Mouse (Mus musculus) hindbrain, postnatal 0 days (tissue): Measurements from ENCODE around the gene Cblb. TPM values are rescaled to one million over a fixed set of nuclear protein-coding genes. Genes with fewer than 3 reads are reported as not detected.

ENCODE experiments used
- ATAC-seq: fragments of 200-750 bp; cut with Nextera tagmentation; 2 replicates; pipeline ENCODE4 v1.8.0; 2017; ENCODE audit warnings: mild to moderate bottlenecking, moderate TSS enrichment, moderate library complexity
- DNase-seq: peaks from one replicate; pipeline ENCODE4 v3.0.0-alpha.2; 2015; ENCODE audit warnings: low spot score
- H3K27ac ChIP-seq: fragments of 300-500 bp; sonication (generic); 2 replicates; pipeline ENCODE4 v1.5.1; 2014; ENCODE audit warnings: mild to moderate bottlenecking
- H3K27me3 ChIP-seq: fragments of 300-500 bp; sonication (generic); 2 replicates; pipeline ENCODE4 v1.6.1; 2014; ENCODE audit warnings: low read length, mixed read lengths; ENCODE audit not compliant: insufficient read depth
- H3K36me3 ChIP-seq: fragments of 300-500 bp; sonication (generic); 2 replicates; pipeline ENCODE4 v1.6.1; 2014; ENCODE audit warnings: low read length, mixed read lengths; ENCODE audit not compliant: insufficient read depth
- H3K4me1 ChIP-seq: fragments of 300-500 bp; sonication (generic); 2 replicates; pipeline ENCODE4 v1.6.1; 2014; ENCODE audit warnings: antibody characterized with exemption, low read length, mixed read lengths; ENCODE audit not compliant: insufficient read depth
- H3K4me2 ChIP-seq: fragments of 300-500 bp; sonication (generic); 2 replicates; pipeline ENCODE4 v1.6.1; 2014; ENCODE audit warnings: low read depth, mild to moderate bottlenecking, low read length, moderate library complexity, mixed read lengths
- H3K4me3 ChIP-seq: fragments of 300-500 bp; sonication (generic); 2 replicates; pipeline ENCODE4 v1.5.1; 2014; ENCODE audit warnings: low read length
- H3K9ac ChIP-seq: fragments of 300-500 bp; sonication (generic); replicated peaks from 2 replicates; pipeline ENCODE4 v1.6.1; 2014; ENCODE audit warnings: mild to moderate bottlenecking, low read length, moderate library complexity, mixed read lengths
- H3K9me3 ChIP-seq: fragments of 300-500 bp; sonication (generic); 2 replicates; pipeline ENCODE4 v1.6.1; 2016; ENCODE audit warnings: low read length, mixed read lengths
- CTCF ChIP-seq: IDR thresholded peaks from 2 replicates; pipeline ENCODE4 v1.5.1; 2016; ENCODE audit warnings: antibody characterized with exemption, control low read depth, low read depth
- WGBS: fragments of 180-500 bp; shearing (Covaris S2); extraction: QIAGEN DNeasy Blood & Tissue Kit; methylation state at CpG from one replicate; pipeline ENCODE4 v1.1.7; 2014; 5-methylcytosine and 5-hydroxymethylcytosine counted together
- polyA plus RNA-seq: library from polyadenylated mRNA; unstranded; fragments of >200 nt; fragmentation: Nextera tagmentation; extraction: Ambion mirVana; gene quantifications from 2 replicates; pipeline ENCODE4 v1.2.1, GENCODE M21; 2015
- total RNA-seq: library from RNA; depleted of rRNA; stranded (reverse); fragments of >200 nt; gene quantifications from 2 replicates; pipeline ENCODE4 v1.2.3, GENCODE M21; 2014

The Cblb gene
- total and polyA plus RNA-seq, 2 experiments from 2014 or later = 4.3 to 11.4 TPM

DNA sequence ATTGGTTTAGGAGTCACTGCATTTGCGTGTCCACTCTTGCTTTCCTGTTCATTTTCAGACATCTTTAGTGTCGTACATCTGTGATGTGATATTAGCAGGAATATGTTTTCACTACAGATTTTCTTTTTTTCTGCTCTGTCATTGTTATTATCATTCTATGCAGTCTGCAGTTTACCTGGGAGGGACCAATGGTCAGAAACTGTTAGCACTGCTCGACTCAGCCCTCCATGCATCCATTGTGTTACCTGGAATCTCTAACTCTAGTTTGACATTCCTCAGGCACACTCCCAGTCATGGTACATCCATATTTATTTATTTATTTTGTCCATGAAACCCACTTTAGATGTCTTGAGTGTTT lies 37.5 kb downstream of the Cblb start:
- H3K27ac ChIP-seq = no peak overlapping the region
- H3K4me1 ChIP-seq = no peaks in the 10 kb centered on the region
- no peak overlapping the region for H3K4me3 ChIP-seq
- WGBS = 97% methylated on average over 3 of the region's 3 CpGs
- H3K9ac ChIP-seq = no peak overlapping the region
- DNase-seq = no peak
- H3K27me3 ChIP-seq = no peaks in the 10 kb centered on the region
- no peaks in the 10 kb centered on the region for H3K36me3 ChIP-seq
- H3K4me2 ChIP-seq = no peak overlapping the region
- no peaks in the 10 kb centered on the region for H3K9me3 ChIP-seq
- no peak for ATAC-seq
- TF ChIP-seq CTCF = no peak

DNA sequence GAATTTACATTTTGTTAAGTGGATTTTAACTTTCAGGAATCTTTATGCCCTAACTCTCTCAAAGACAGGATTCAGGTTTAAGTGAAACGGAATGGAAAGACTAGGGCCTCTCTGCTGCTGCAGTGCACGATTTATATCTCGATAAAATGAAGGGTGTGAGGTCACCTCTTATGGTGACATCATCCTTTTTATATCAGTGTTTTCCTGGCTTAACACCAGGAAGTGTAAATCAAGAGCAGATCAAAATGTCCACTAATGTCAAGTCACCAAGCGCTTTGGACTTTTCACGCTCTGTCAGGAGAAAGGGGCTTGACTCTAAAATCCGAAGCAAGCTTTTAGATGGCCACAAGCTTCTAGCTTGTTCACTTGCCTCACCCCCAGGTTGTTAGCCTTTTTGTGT lies 38.6 kb downstream of the Cblb start:
- H3K4me2 ChIP-seq = no peak overlapping the region
- no peak overlapping the region for H3K27ac ChIP-seq
- no peak overlapping the region for H3K4me3 ChIP-seq
- H3K27me3 ChIP-seq = no peaks in the 10 kb centered on the region
- H3K36me3 ChIP-seq = no peaks in the 10 kb centered on the region
- no peak overlapping the region for H3K9ac ChIP-seq
- 91% methylated on average over 6 of the region's 6 CpGs for WGBS
- DNase-seq = no peak
- no peak for ATAC-seq
- H3K4me1 ChIP-seq = no peaks in the 10 kb centered on the region
- TF ChIP-seq CTCF = no peak
- H3K9me3 ChIP-seq = no peaks in the 10 kb centered on the region

DNA sequence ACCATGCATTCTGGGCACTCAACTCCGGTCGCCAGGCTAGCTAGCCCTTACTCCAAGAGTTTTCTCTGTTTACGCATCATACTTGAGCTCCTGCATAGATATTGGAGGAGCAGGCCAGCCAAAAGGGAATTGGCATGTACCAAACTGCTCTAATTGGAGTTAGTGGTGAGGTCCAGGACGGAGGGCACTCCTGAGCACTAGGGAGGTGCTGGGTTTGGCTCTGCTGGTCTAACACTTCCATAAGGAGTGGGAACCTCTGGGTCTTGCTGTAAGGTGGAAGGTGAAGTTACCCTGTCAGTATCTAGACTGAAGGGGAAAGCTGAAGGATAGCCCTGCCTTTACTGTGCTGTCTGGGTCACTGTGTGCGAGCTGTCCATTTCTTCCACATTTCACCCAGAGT lies 39.1 kb downstream of the Cblb start:
- Histone ChIP-seq H3K27ac (no peak overlapping the region), H3K4me3 (no peak overlapping the region), H3K9me3 (no peaks in the 10 kb centered on the region), H3K4me2 (no peak overlapping the region), H3K4me1 (no peaks in the 10 kb centered on the region), H3K36me3 (no peaks in the 10 kb centered on the region), H3K9ac (no peak overlapping the region), H3K27me3 (no peaks in the 10 kb centered on the region)
- ATAC-seq = no peak
- 91% methylated on average over 5 of the region's 5 CpGs for WGBS
- no peak for TF ChIP-seq CTCF
- DNase-seq = no peak

DNA sequence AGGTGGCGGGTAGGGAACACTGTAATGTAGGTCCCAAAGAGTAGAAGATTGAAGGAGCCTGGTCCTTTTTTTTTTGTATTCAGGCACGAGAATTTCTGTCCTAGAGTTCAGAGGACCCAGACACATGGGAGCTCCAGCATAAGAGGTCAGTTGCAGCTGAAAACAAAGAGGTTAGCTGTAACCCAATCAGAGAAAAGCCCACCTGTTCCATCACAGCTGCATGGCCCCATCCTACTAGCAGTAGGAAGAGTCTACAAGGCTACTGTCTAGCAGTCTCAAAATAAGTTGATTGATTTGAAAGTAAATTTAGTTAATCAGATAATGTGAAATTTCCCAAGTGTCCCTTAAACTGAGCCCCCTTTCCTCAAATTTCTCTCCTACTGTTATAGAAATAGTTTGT lies 40.3 kb downstream of the Cblb start:
- Histone ChIP-seq H3K9me3 (no peaks in the 10 kb centered on the region), H3K4me1 (no peaks in the 10 kb centered on the region), H3K36me3 (no peaks in the 10 kb centered on the region), H3K27ac (no peak overlapping the region), H3K27me3 (no peaks in the 10 kb centered on the region), H3K4me3 (no peak overlapping the region), H3K4me2 (no peak overlapping the region), H3K9ac (no peak overlapping the region)
- no peak for TF ChIP-seq CTCF
- DNase-seq = no peak
- 65% methylated on average over 2 of the region's 2 CpGs for WGBS
- ATAC-seq = no peak

DNA sequence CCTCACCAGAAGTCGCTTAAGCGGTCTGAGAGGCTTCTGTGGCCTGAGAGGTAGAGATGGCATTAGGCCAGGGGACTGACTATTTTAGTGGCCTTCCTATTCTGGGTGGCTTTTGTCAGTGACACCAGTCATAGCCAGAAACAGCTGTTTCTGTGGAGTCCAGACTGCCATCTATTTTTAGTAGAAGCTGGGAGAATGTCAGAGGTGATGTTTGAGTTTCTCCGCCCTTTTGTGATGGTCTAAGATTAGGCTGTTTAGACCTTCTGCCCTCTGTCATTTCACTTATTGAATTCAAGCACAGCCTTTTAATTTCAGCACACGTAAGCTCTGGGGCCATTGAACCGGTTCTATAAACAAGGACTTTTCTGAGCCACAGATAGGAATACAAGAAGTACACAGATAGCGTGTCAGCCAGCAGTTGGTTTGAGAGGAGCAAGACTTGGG lies 40.8 kb downstream of the Cblb start:
- Histone ChIP-seq H3K27ac (0 out of 2 replicates have a peak overlapping the region, but pooled peaks have one; percentile 15), H3K9ac (no peak overlapping the region), H3K9me3 (no peaks in the 10 kb centered on the region), H3K4me2 (no peak overlapping the region), H3K27me3 (no peaks in the 10 kb centered on the region), H3K36me3 (no peaks in the 10 kb centered on the region), H3K4me1 (no peaks in the 10 kb centered on the region), H3K4me3 (no peak overlapping the region)
- WGBS = 60% methylated on average over 6 of the region's 6 CpGs
- no peak for TF ChIP-seq CTCF
- ATAC-seq = no peak
- DNase-seq = no peak

DNA sequence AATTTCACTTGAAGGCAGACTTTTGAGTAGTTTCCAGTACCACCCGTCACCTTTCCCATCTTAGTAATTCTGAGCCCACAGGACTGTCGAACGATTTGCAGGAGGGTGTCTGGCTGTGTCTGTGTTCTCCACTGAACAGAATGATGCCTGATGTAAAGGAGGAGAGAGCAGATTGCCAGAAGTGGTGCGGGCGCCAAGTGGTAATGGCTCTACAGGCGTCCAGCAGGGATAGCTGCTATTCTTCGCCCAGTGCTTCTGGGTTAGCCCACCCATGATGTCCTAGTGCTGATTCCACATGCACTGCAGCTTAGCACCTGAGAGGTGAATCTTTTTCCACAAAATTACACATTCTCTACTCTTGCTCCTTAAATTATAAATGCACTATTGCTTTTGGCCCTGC lies 45.6 kb downstream of the Cblb start:
- H3K4me3 ChIP-seq = no peak overlapping the region
- no peak overlapping the region for H3K9ac ChIP-seq
- peak; percentile 54 for DNase-seq
- no peaks in the 10 kb centered on the region for H3K9me3 ChIP-seq
- peak; percentile 69; the same call in 1 of the 2 replicates for ATAC-seq
- no peak overlapping the region for H3K27ac ChIP-seq
- H3K36me3 ChIP-seq = no peaks in the 10 kb centered on the region
- no peak overlapping the region for H3K4me2 ChIP-seq
- H3K4me1 ChIP-seq = no peaks in the 10 kb centered on the region
- H3K27me3 ChIP-seq = no peaks in the 10 kb centered on the region
- no peak for TF ChIP-seq CTCF
- 30% methylated on average over 7 of the region's 7 CpGs for WGBS

DNA sequence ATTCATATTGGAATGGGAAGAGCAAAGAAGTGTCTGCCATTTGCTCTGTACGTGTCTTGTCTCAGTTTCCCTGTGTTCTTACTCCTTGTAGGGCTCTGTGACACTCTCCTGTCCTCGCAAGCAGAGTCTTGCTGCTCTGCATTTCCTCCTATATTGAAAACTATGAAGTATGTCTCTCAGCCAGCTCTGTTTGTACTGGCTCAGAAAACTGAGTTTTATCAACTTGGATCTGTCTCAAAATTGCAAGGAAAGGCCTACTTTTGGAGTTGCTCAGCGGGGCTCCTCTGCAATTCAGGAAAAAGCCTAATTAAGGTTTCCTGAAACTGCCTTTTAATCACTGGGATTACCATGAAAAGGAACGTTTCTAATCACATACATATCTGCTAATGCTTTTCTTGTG lies 46.9 kb downstream of the Cblb start:
- Histone ChIP-seq H3K4me1 (no peaks in the 10 kb centered on the region), H3K4me3 (no peak overlapping the region), H3K27ac (no peak overlapping the region), H3K4me2 (no peak overlapping the region), H3K9ac (no peak overlapping the region), H3K9me3 (no peaks in the 10 kb centered on the region), H3K36me3 (no peaks in the 10 kb centered on the region), H3K27me3 (no peaks in the 10 kb centered on the region)
- no peak for TF ChIP-seq CTCF
- ATAC-seq = no peak
- WGBS = 64% methylated on average over 4 of the region's 4 CpGs
- no peak for DNase-seq
